Mouse (Mus musculus) liver, embryonic 14.5 days (tissue): ENCODE measurements at regions not wholly inside any gene's neighbourhood (a gene's known extent, or its start where the extent isn't known, plus 50 kb on each side); places are given as distances from the start of the nearest gene placed in this dataset.

Source experiments
- CTCF ChIP-seq: IDR thresholded peaks from 2 replicates; pipeline ENCODE4 v1.5.1; 2016; ENCODE audit warnings: antibody characterized with exemption, low read depth, control low read depth
- EP300 ChIP-seq: IDR thresholded peaks from 2 replicates; pipeline ENCODE4 v1.6.1; 2016; ENCODE audit warnings: antibody characterized with exemption, low read depth

DNA sequence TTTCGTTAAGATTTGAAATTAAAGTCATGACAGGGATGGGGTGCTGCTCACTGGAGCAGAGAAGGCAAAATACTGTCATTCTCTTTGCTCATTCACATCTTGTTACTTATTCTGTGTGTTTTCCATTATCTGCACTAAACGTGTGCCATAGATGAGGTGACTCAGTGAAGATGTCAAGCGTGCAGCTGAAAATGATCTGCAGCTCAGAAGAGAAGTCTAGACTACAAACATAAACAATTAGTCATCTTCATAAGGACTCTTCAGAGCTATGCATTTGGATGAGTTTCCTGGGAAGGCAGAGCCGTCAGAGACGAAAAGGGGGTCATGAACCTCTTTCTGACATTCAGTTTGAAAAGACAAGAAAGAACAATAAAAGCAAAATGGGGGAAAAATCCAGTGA lies 203.7 kb upstream of the Klf6 start:
- TF ChIP-seq CTCF (no peak), EP300 (no peak)
